Mouse (Mus musculus): Measurements from ENCODE around the gene Mkrn2os.

GRCm38 (mm10) chr6:115541676-115542275, 50.6 kb downstream of the Mkrn2os start:
- no peak for TF ChIP-seq CTCF (IDR thresholded peaks at IDR 0.05; ENCODE audit: insufficient read depth, low read length)
- no peak for TF ChIP-seq POLR2A (IDR thresholded peaks at IDR 0.05; ENCODE audit: borderline replicate concordance, extremely low read depth, low read depth, low read length)

Measured in lung, adult 2 months (tissue).